Mouse (Mus musculus) cerebellum, adult 9-10 months (tissue): ENCODE data around the gene Dact2.

ENCODE experiments used
- DNase-seq: peaks from one replicate; pipeline ENCODE4 v3.0.0; 2022

The Dact2 gene

GRCm38 (mm10) chr17:14207093-14207561 is 3.0 kb upstream of the Dact2 start:
- no peak for DNase-seq

GRCm38 (mm10) chr17:14206062-14206461 is 2.0 kb upstream of the Dact2 start:
- peak; percentile 52 for DNase-seq

GRCm38 (mm10) chr17:14205236-14205635 is 1.1 kb upstream of the Dact2 start:
- no peak for DNase-seq

- no peak for DNase-seq
Measured at GRCm38 (mm10) chr17:14203121-14203941, 773 bp downstream of the Dact2 start.

- DNase-seq: no peak
Measured at GRCm38 (mm10) chr17:14202291-14203030, 1.6 kb downstream of the Dact2 start.

- no peak for DNase-seq
Measured at GRCm38 (mm10) chr17:14201281-14201787, 2.8 kb downstream of the Dact2 start.

- no peak for DNase-seq
Measured at GRCm38 (mm10) chr17:14200206-14200605, 3.9 kb downstream of the Dact2 start.

GRCm38 (mm10) chr17:14199621-14200020 is 4.5 kb downstream of the Dact2 start:
- no peak for DNase-seq

- DNase-seq: no peak
Measured at GRCm38 (mm10) chr17:14192924-14193323, 11.2 kb downstream of the Dact2 start.

GRCm38 (mm10) chr17:14192432-14192831 is 11.7 kb downstream of the Dact2 start:
- DNase-seq: no peak

- DNase-seq: no peak
Measured at GRCm38 (mm10) chr17:14188455-14188854, 15.6 kb downstream of the Dact2 start.

GRCm38 (mm10) chr17:14187096-14187495 is 17.0 kb downstream of the Dact2 start:
- no peak for DNase-seq

GRCm38 (mm10) chr17:14186176-14186575 is 17.9 kb downstream of the Dact2 start:
- no peak for DNase-seq

GRCm38 (mm10) chr17:14184192-14184814 is 19.8 kb downstream of the Dact2 start:
- no peak for DNase-seq

GRCm38 (mm10) chr17:14183717-14184116 is 20.4 kb downstream of the Dact2 start:
- no peak for DNase-seq

- DNase-seq: no peak
Measured at GRCm38 (mm10) chr17:14182860-14183259, 21.2 kb downstream of the Dact2 start.

- no peak for DNase-seq
Measured at GRCm38 (mm10) chr17:14178911-14179310, 25.2 kb downstream of the Dact2 start.

GRCm38 (mm10) chr17:14178475-14178874 is 25.6 kb downstream of the Dact2 start:
- DNase-seq: no peak

- no peak for DNase-seq
Measured at GRCm38 (mm10) chr17:14178049-14178448, 26.1 kb downstream of the Dact2 start.

GRCm38 (mm10) chr17:14177018-14177417 is 27.1 kb downstream of the Dact2 start:
- DNase-seq: no peak

- DNase-seq: no peak
Measured at GRCm38 (mm10) chr17:14175704-14176103, 28.4 kb downstream of the Dact2 start.

GRCm38 (mm10) chr17:14175019-14175418 is 29.1 kb downstream of the Dact2 start:
- DNase-seq: no peak

GRCm38 (mm10) chr17:14174401-14174800 is 29.7 kb downstream of the Dact2 start:
- DNase-seq: no peak
